Mouse (Mus musculus) embryonic facial prominence, embryonic 13.5 days (tissue): ENCODE results near the gene Phex. TPM values are rescaled to one million over a fixed set of nuclear protein-coding genes. Genes with fewer than 3 reads are reported as not detected.

Experiments
- ATAC-seq: fragments of 200-750 bp; cut with Nextera tagmentation; 2 replicates; pipeline ENCODE4 v1.8.0; 2017; ENCODE audit warnings: low read depth; ENCODE audit not compliant: insufficient number of reproducible peaks, insufficient read depth, low FRiP score, low TSS enrichment
- H3K27ac ChIP-seq: fragments of 300-500 bp; sonication (generic); 2 replicates; pipeline ENCODE4 v1.5.1; 2015; ENCODE audit warnings: moderate library complexity, mild to moderate bottlenecking, inconsistent platforms
- H3K27me3 ChIP-seq: fragments of 300-500 bp; sonication (generic); 2 replicates; pipeline ENCODE4 v1.6.1; 2015; ENCODE audit warnings: mild to moderate bottlenecking, inconsistent platforms
- H3K36me3 ChIP-seq: fragments of 300-500 bp; sonication (generic); 2 replicates; pipeline ENCODE4 v1.6.1; 2015; ENCODE audit warnings: mild to moderate bottlenecking, inconsistent platforms
- H3K4me1 ChIP-seq: fragments of 300-500 bp; sonication (generic); 2 replicates; pipeline ENCODE4 v1.6.1; 2015; ENCODE audit warnings: inconsistent platforms
- H3K4me2 ChIP-seq: fragments of 300-500 bp; sonication (generic); 2 replicates; pipeline ENCODE4 v1.6.1; 2015; ENCODE audit warnings: moderate library complexity, mild to moderate bottlenecking, inconsistent platforms
- H3K4me3 ChIP-seq: fragments of 300-500 bp; sonication (generic); 2 replicates; pipeline ENCODE4 v1.5.1; 2015; ENCODE audit warnings: mild to moderate bottlenecking, inconsistent platforms
- H3K9ac ChIP-seq: fragments of 300-500 bp; sonication (generic); 2 replicates; pipeline ENCODE4 v1.6.1; 2015; ENCODE audit warnings: mild to moderate bottlenecking, inconsistent platforms
- H3K9me3 ChIP-seq: fragments of 300-500 bp; sonication (generic); 2 replicates; pipeline ENCODE4 v1.6.1; 2016; ENCODE audit warnings: inconsistent platforms
- WGBS: fragments of 180-500 bp; shearing (Covaris S2); methylation state at CpG from one replicate; pipeline ENCODE4 v1.1.7; 2015; ENCODE audit warnings: mixed read lengths; 5-methylcytosine and 5-hydroxymethylcytosine counted together
- polyA plus RNA-seq: library from polyadenylated mRNA; unstranded; fragments of >200 nt; fragmentation: Nextera tagmentation; extraction: Ambion mirVana; gene quantifications from 2 replicates; pipeline ENCODE4 v1.2.1, GENCODE M21; 2015

The Phex gene
- polyA plus RNA-seq = 1.1 and 1.7 TPM in 2 replicates

DNA sequence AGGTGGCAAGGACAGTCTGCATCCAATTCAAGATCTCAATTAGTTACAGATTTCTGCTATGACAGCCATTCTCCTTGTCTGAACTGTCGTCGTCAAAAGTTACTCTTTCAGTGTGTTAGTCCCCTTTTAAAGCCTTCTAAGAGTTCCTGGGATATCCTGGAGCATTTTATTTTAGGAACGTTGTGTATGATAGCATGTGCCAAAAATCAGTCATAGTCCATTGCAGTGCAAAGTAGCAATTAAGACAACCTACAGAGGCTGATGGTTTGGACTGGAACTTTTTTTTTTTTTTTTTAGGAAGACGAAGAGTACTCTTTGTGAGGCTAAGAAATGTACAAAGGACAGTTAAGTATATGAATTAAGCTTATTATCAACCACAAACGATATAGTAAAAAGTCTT lies at the start of gene Phex:
TSS of gene Phex (minus strand) at position 101 of the 400 bp plus-strand sequence.
- ATAC-seq = no peak

DNA sequence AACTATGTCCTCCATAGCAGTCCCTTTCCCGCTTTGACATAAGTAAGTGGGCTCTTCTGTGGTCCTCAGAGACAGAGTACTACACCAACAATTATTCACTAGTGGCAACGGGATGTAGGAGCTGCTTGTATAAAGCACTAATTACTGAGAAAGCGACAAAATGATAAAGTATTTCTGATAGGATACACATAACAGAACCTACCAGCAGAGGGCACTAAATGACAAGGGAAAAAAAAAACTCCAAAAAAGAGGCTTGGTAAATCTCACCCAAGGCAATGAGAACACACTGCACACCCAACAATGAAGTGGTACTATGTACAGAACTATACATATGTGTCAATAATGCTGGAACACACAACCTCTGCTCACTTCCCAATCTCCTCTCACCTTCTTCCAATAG lies 47.6 kb upstream of the Phex start:
- H3K9me3 ChIP-seq = no peaks in the 10 kb centered on the region
- H3K9ac ChIP-seq = no peak overlapping the region
- no peaks in the 10 kb centered on the region for H3K4me1 ChIP-seq
- no peak overlapping the region for H3K4me3 ChIP-seq
- WGBS = 73% methylated on average over 3 of the region's 3 CpGs
- H3K4me2 ChIP-seq = no peak overlapping the region
- H3K27ac ChIP-seq = no peak overlapping the region
- H3K27me3 ChIP-seq = peaks cover 4% of the 10 kb centered on the region; the same call in 1 of the 2 replicates
- no peaks in the 10 kb centered on the region for H3K36me3 ChIP-seq
- ATAC-seq = no peak

More for the DNA sequence above, at the start of gene Phex:
- Histone ChIP-seq H3K27me3 (no peaks in the 10 kb centered on the region; the same call in 1 of the 2 replicates), H3K9ac (no peak within 1 kb of the TSS), H3K36me3 (no peaks in the 10 kb centered on the region), H3K4me1 (no peaks in the 10 kb centered on the region), H3K27ac (no peak within 1 kb of the TSS), H3K4me3 (no peak within 1 kb of the TSS), H3K9me3 (no peaks in the 10 kb centered on the region), H3K4me2 (no peak within 1 kb of the TSS)
- WGBS = 40% methylated on average over 5 of the region's 5 CpGs

DNA sequence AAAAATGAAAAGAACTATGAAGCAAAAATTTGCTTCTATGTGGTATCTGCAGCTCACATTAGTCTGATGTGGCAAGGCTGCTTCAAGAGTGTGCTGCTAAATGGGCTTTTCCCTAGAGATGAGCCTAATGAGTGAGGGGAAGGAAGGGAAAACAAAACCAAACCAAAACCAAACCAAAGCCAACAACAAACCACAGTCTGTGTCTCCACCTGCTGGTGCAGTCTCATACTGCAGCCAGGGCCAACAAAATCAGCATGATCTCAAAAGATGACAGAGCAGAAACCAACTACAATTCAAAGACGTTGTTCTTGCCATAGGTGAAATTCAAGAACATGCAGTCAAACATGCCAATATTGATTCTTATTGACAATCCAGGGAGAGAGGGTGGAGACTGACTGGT lies 39.3 kb upstream of the Phex start:
- Histone ChIP-seq H3K4me1 (no peaks in the 10 kb centered on the region), H3K27ac (no peak overlapping the region), H3K4me2 (no peak overlapping the region), H3K9me3 (no peaks in the 10 kb centered on the region), H3K4me3 (no peak overlapping the region), H3K27me3 (no peaks in the 10 kb centered on the region), H3K9ac (no peak overlapping the region), H3K36me3 (no peaks in the 10 kb centered on the region; the same call in 1 of the 2 replicates)
- ATAC-seq = no peak
- 46% methylated on average over 1 of the region's 1 CpGs for WGBS

DNA sequence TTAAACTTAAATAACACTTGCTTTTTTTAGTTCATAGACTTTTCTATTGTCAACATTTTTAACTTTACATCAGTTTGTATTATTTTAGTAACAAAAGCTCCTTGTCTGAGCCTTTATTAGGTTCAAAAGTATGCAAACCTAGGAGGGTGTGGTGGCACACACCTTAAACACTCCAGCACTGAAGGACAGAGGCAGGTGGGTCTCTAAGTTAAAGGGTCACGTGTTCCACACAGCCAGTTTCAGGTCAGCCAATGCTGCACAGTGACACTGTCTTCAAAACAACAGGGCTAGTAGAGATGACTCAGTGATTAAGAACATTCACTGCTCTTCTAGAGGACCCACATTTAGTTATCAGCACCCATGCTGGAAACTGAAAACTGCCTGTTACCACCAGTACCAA lies 33.9 kb upstream of the Phex start:
- Histone ChIP-seq H3K9ac (no peak overlapping the region), H3K4me1 (no peaks in the 10 kb centered on the region), H3K4me2 (no peak overlapping the region), H3K9me3 (no peaks in the 10 kb centered on the region), H3K36me3 (no peaks in the 10 kb centered on the region; the same call in 1 of the 2 replicates), H3K27me3 (peaks cover 3% of the 10 kb centered on the region; the same call in 1 of the 2 replicates), H3K27ac (no peak overlapping the region), H3K4me3 (no peak overlapping the region)
- no peak for ATAC-seq
- WGBS = 80% methylated on average over 1 of the region's 1 CpGs

DNA sequence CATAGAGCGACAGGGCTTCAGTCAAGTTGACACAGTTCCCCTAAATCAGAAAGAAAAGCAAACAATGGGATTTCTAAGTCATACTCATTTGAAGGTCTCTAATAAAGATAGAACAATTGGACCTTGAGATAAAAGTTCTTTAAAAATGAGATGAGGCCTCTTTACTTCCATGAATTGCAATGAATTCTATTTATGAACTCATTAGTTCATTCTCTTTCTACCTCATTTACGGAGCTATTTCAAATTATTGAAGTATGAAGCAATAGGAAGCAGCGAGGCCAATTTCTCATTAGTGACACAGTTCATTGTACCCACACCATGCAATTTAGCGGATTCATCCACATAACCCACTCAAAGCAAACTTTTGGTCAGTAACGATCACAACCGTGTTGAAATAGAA lies 32.3 kb upstream of the Phex start:
- Histone ChIP-seq H3K36me3 (no peaks in the 10 kb centered on the region; the same call in 1 of the 2 replicates), H3K27ac (no peak overlapping the region), H3K9ac (no peak overlapping the region), H3K4me1 (no peaks in the 10 kb centered on the region), H3K4me3 (no peak overlapping the region), H3K9me3 (no peaks in the 10 kb centered on the region), H3K27me3 (peaks cover 3% of the 10 kb centered on the region; the same call in 1 of the 2 replicates), H3K4me2 (no peak overlapping the region)
- no peak for ATAC-seq
- WGBS = 88% methylated on average over 6 of the region's 6 CpGs

DNA sequence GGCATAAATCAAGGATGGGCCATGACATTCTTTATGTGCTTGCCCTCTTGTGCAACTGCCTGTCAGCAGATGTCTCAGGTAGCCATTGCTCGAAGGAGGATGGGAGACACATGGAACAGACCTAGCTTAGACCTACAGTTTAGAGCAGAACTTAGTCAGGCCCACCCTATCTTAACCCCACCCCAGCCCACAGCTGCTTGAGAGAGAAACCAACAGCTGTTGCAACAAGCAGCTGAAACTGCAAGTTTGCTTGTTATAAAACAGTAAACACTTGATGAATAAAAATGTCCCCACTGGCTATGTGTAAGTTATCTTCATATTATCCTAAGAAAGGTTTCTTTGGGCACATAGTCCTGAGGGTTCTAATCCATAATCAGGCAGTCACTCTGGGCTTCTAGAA lies 19.7 kb upstream of the Phex start:
- Histone ChIP-seq H3K4me1 (no peaks in the 10 kb centered on the region), H3K27ac (no peak overlapping the region), H3K27me3 (no peaks in the 10 kb centered on the region; the same call in 1 of the 2 replicates), H3K9ac (no peak overlapping the region), H3K4me3 (no peak overlapping the region), H3K36me3 (no peaks in the 10 kb centered on the region), H3K9me3 (no peaks in the 10 kb centered on the region), H3K4me2 (no peak overlapping the region)
- ATAC-seq = no peak
- WGBS = 76% methylated on average over 1 of the region's 1 CpGs

DNA sequence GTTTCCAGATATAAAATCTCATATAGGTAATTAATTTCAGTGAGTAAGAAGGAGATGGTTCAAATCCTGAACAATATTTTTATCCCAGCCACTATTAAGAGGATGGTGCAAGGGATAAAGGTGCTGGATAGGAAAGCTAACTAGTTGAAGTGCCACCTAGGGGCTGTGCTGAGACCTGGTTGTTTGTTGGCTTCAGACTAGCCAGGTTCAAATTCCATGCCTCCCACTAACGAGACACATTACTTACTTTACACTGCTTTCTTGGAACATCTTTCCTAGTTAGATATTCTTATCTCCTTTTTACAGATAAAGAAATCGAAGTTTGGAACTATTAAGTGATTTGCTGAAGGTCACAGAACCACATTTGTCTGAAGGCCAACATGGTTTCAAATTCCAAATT lies 4.3 kb upstream of the Phex start:
- H3K4me1 ChIP-seq = no peaks in the 10 kb centered on the region
- no peaks in the 10 kb centered on the region for H3K36me3 ChIP-seq
- H3K4me2 ChIP-seq = no peak overlapping the region
- ATAC-seq = no peak
- WGBS = 55% methylated on average over 2 of the region's 2 CpGs
- H3K27ac ChIP-seq = no peak overlapping the region
- no peak overlapping the region for H3K9ac ChIP-seq
- no peak overlapping the region for H3K4me3 ChIP-seq
- no peaks in the 10 kb centered on the region for H3K9me3 ChIP-seq
- no peaks in the 10 kb centered on the region; the same call in 1 of the 2 replicates for H3K27me3 ChIP-seq

DNA sequence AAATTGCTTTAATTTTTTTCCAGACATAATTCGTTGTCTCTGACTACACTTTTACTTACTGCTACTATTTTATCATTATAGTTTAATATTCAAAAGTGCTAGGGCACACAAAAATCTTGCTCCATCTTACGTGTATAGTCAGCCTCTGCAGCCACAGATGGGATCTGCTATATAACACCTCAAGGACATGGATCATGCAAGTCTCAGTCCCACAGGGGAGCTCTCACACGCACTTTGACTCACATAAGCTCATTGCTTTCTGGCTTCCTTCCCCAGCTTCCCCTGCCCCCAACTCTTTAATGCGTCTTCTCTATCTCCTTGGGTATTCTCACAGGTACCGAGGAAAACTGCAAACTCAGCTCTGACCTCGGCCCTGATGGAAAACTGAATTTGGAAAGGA lies 10.2 kb downstream of the Phex start:
- H3K4me1 ChIP-seq = no peaks in the 10 kb centered on the region
- H3K9me3 ChIP-seq = no peaks in the 10 kb centered on the region
- WGBS = 64% methylated on average over 6 of the region's 6 CpGs

DNA sequence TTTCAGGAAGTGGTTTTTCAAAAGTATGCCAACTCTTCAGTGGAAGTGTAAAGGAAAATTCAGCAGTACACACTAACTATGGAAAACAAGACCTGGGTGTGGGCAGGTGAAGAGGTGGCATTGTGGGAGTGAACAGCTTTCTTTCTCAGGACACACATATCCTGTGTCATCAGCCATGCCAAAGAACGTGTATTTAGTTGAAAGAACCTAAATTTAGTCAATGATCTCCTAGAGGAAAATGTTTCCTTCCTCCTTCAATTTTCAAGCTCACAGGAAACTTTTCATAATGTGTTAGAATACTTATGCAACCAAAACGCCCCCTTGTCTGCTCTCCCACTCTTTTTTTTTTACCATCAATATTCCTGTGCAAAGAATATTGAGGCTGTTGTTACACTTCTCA lies 23.9 kb downstream of the Phex start:
- H3K4me2 ChIP-seq = no peak overlapping the region
- no peaks in the 10 kb centered on the region for H3K4me1 ChIP-seq
- no peaks in the 10 kb centered on the region for H3K9me3 ChIP-seq
- no peak overlapping the region for H3K9ac ChIP-seq
- no peaks in the 10 kb centered on the region for H3K36me3 ChIP-seq
- peaks cover 5% of the 10 kb centered on the region; the same call in 1 of the 2 replicates for H3K27me3 ChIP-seq
- H3K4me3 ChIP-seq = no peak overlapping the region
- 62% methylated on average over 2 of the region's 2 CpGs for WGBS
- no peak overlapping the region for H3K27ac ChIP-seq
- no peak for ATAC-seq

More for the DNA sequence above, 10.2 kb downstream of the Phex start:
- Histone ChIP-seq H3K4me2 (no peak overlapping the region), H3K27ac (no peak overlapping the region), H3K27me3 (peaks cover 6% of the 10 kb centered on the region), H3K4me3 (no peak overlapping the region), H3K9ac (no peak overlapping the region), H3K36me3 (no peaks in the 10 kb centered on the region)
- no peak for ATAC-seq

DNA sequence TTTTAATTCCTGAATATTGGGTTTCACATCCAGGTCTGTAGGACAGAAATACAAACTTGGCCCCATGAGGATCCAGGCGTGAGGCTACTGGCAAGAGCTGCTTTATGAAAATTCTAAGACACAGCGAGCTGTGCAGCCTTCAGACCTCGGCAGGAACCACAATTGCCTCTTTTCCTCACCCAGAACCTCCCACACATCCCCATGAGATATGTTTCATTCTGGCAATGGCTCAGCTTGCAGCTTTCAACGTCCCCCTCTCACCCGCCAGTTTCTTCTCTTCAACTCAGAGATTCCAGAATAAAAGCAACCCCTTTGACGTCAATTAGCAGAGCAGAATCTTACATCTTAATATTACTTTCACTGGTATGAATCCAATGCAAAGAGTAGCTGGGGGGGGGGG lies 25.0 kb downstream of the Phex start:
- H3K4me1 ChIP-seq = no peaks in the 10 kb centered on the region
- no peak overlapping the region for H3K4me3 ChIP-seq
- no peak overlapping the region for H3K9ac ChIP-seq
- H3K36me3 ChIP-seq = no peaks in the 10 kb centered on the region
- no peaks in the 10 kb centered on the region for H3K9me3 ChIP-seq
- no peak overlapping the region for H3K4me2 ChIP-seq
- no peak for ATAC-seq
- 57% methylated on average over 6 of the region's 6 CpGs for WGBS
- H3K27me3 ChIP-seq = peaks cover 4% of the 10 kb centered on the region; the same call in 1 of the 2 replicates
- no peak overlapping the region for H3K27ac ChIP-seq

DNA sequence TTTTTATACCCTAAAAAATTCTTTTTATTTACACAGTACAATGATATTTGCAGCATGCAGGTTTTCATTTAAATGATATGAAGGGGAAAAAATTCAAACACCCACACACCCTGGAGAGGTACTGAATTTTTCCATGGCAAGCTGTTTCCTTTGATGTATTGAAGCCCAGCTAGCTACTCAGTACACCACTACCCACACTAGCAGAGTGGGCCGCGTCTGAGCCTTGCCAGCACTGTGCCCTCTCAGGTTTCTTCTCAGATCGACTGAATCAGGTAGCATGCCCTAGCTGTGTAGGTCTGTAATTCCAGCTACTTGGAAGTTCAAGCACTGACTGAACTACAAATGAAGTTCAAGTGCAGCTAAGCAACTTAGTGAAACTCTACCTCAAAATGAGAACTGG lies 26.7 kb downstream of the Phex start:
- H3K4me1 ChIP-seq = no peaks in the 10 kb centered on the region
- no peak for ATAC-seq
- 67% methylated on average over 3 of the region's 3 CpGs for WGBS

DNA sequence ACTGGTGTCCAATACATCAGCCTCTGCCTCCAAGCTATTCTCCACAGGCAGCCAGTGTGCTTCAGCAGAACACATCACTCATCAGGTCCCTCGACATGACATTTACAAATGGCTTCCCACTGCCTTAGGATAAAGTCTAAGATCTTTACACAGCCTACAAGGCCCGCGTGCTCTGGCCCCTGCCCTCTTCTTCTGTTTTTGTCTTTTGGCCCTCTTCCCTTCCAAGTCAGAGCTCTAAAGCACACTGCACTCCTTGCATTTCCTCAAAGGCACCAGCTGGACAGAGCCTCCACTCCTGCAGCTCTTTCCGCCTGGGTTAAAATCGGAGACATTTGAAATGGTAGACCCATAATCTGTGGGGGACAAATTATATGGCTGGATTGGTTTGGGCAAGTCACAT lies 28.1 kb downstream of the Phex start:
- no peak overlapping the region for H3K9ac ChIP-seq
- no peak for ATAC-seq

More for the DNA sequence above, 26.7 kb downstream of the Phex start:
- H3K27me3 ChIP-seq = no peaks in the 10 kb centered on the region
- no peaks in the 10 kb centered on the region for H3K9me3 ChIP-seq
- H3K36me3 ChIP-seq = no peaks in the 10 kb centered on the region
- no peak overlapping the region for H3K27ac ChIP-seq
- H3K4me2 ChIP-seq = no peak overlapping the region
- no peak overlapping the region for H3K9ac ChIP-seq
- no peak overlapping the region for H3K4me3 ChIP-seq

More for the DNA sequence above, 28.1 kb downstream of the Phex start:
- Histone ChIP-seq H3K36me3 (no peaks in the 10 kb centered on the region), H3K27me3 (no peaks in the 10 kb centered on the region), H3K4me3 (no peak overlapping the region), H3K27ac (no peak overlapping the region), H3K9me3 (no peaks in the 10 kb centered on the region), H3K4me1 (no peaks in the 10 kb centered on the region), H3K4me2 (no peak overlapping the region)
- WGBS = 77% methylated on average over 5 of the region's 5 CpGs
